Mouse (Mus musculus) embryonic facial prominence, embryonic 12.5 days (tissue): ENCODE data around the gene Pou3f3. TPM values are rescaled to one million over a fixed set of nuclear protein-coding genes. Genes with fewer than 3 reads are reported as not detected.

ENCODE experiments used
- ATAC-seq: fragments of 200-750 bp; cut with Nextera tagmentation; 2 replicates; pipeline ENCODE4 v1.8.0; 2017; ENCODE audit not compliant: insufficient number of reproducible peaks, insufficient read depth, low FRiP score, low TSS enrichment
- H3K27ac ChIP-seq: fragments of 300-500 bp; sonication (generic); 2 replicates; pipeline ENCODE4 v1.5.1; 2016; ENCODE audit warnings: mild to moderate bottlenecking
- H3K27me3 ChIP-seq: fragments of 300-500 bp; sonication (generic); 2 replicates; pipeline ENCODE4 v1.6.1; 2016; ENCODE audit warnings: mild to moderate bottlenecking, moderate library complexity
- H3K36me3 ChIP-seq: fragments of 300-500 bp; sonication (generic); 2 replicates; pipeline ENCODE4 v1.6.1; 2016; ENCODE audit warnings: mild to moderate bottlenecking
- H3K4me1 ChIP-seq: fragments of 300-500 bp; sonication (generic); 2 replicates; pipeline ENCODE4 v1.6.1; 2016
- H3K4me2 ChIP-seq: fragments of 300-500 bp; sonication (generic); replicated peaks from 2 replicates; pipeline ENCODE4 v1.6.1; 2016; ENCODE audit warnings: mild to moderate bottlenecking, moderate library complexity
- H3K4me3 ChIP-seq: fragments of 300-500 bp; sonication (generic); 2 replicates; pipeline ENCODE4 v1.5.1; 2016; ENCODE audit warnings: mild to moderate bottlenecking
- H3K9ac ChIP-seq: fragments of 300-500 bp; sonication (generic); 2 replicates; pipeline ENCODE4 v1.6.1; 2016; ENCODE audit warnings: mild to moderate bottlenecking, moderate library complexity
- H3K9me3 ChIP-seq: fragments of 300-500 bp; sonication (generic); 2 replicates; pipeline ENCODE4 v1.6.1; 2016; ENCODE audit warnings: mild to moderate bottlenecking, moderate library complexity
- WGBS: fragments of 180-500 bp; shearing (Covaris S2); methylation state at CpG from one replicate; pipeline ENCODE4 v1.1.7; 2016; 5-methylcytosine and 5-hydroxymethylcytosine counted together
- polyA plus RNA-seq: library from polyadenylated mRNA; unstranded; fragments of >200 nt; fragmentation: Nextera tagmentation; extraction: Ambion mirVana; gene quantifications from 2 replicates; pipeline ENCODE4 v1.2.1, GENCODE M21; 2016

The Pou3f3 gene
- polyA plus RNA-seq, 1 experiment from 2014 or later = 12.1 TPM

- no peak overlapping the region for H3K4me3 ChIP-seq
- H3K36me3 ChIP-seq = no peaks in the 10 kb centered on the region
- H3K4me1 ChIP-seq = no peaks in the 10 kb centered on the region
- H3K27me3 ChIP-seq = no peaks in the 10 kb centered on the region
- H3K9ac ChIP-seq = no peak overlapping the region
- no peak for ATAC-seq
- WGBS = 62% methylated on average over 3 of the region's 3 CpGs
- no peaks in the 10 kb centered on the region for H3K9me3 ChIP-seq
- H3K27ac ChIP-seq = no peak overlapping the region
- H3K4me2 ChIP-seq = no peak overlapping the region
Measured at GRCm38 (mm10) chr1:42745047-42745446, 49.5 kb downstream of the Pou3f3 start.

GRCm38 (mm10) chr1:42749536-42750292 lies 54.1 kb downstream of the Pou3f3 start:
- H3K4me1 ChIP-seq = no peaks in the 10 kb centered on the region
- H3K4me3 ChIP-seq = no peak overlapping the region
- ATAC-seq = no peak
- no peak overlapping the region for H3K4me2 ChIP-seq
- H3K27me3 ChIP-seq = no peaks in the 10 kb centered on the region
- 81% methylated on average over 6 of the region's 6 CpGs for WGBS
- no peak overlapping the region for H3K27ac ChIP-seq
- no peaks in the 10 kb centered on the region for H3K36me3 ChIP-seq
- H3K9me3 ChIP-seq = no peaks in the 10 kb centered on the region
- no peak overlapping the region for H3K9ac ChIP-seq

Other genes starting within 250 kb of the Pou3f3 start
- gene Mrps9, start 155.5 kb downstream of the Pou3f3 start, polyA plus RNA-seq = 47.9 and 49.5 TPM in 2 replicates